Mouse (Mus musculus) kidney, adult 11 months (tissue): Measurements from ENCODE around the gene Slc26a3.

Source experiments
- DNase-seq: peaks from one replicate; pipeline ENCODE4 v3.0.0; 2022

Slc26a3 gene

GRCm38 (mm10) chr12:31521371-31521770 lies 130.7 kb downstream of the Slc26a3 start:
- no peak for DNase-seq
